Mouse (Mus musculus) heart, embryonic 10.5 days (tissue): ENCODE data around the gene Tmprss11f. TPM values are rescaled to one million over a fixed set of nuclear protein-coding genes. Genes with fewer than 3 reads are reported as not detected.
"Not testable (repeated sequence)": the region's sequence is repeated elsewhere in the genome, so short reads cannot be mapped to it uniquely, and the experiment has no call there.

Source experiments
- DNase-seq: peaks from one replicate; pipeline ENCODE4 v3.0.0-alpha.2; 2017; ENCODE audit warnings: low spot score
- H3K27ac ChIP-seq: fragments of 300-500 bp; sonication (generic); 2 replicates; pipeline ENCODE4 v1.5.1; 2016; ENCODE audit warnings: mild to moderate bottlenecking
- H3K27me3 ChIP-seq: fragments of 300-500 bp; sonication (generic); 2 replicates; pipeline ENCODE4 v1.6.1; 2016; ENCODE audit warnings: mild to moderate bottlenecking; ENCODE audit not compliant: poor library complexity, insufficient read depth, severe bottlenecking
- H3K36me3 ChIP-seq: fragments of 300-500 bp; sonication (generic); 2 replicates; pipeline ENCODE4 v1.6.1; 2016; ENCODE audit warnings: mild to moderate bottlenecking, moderate library complexity
- H3K4me1 ChIP-seq: fragments of 300-500 bp; sonication (generic); 2 replicates; pipeline ENCODE4 v1.6.1; 2016; ENCODE audit warnings: mild to moderate bottlenecking
- H3K4me3 ChIP-seq: fragments of 300-500 bp; sonication (generic); 2 replicates; pipeline ENCODE4 v1.5.1; 2016; ENCODE audit warnings: mild to moderate bottlenecking, moderate library complexity
- H3K9me3 ChIP-seq: fragments of 300-500 bp; sonication (generic); 2 replicates; pipeline ENCODE4 v1.6.1; 2016; ENCODE audit warnings: mild to moderate bottlenecking, moderate library complexity
- WGBS: fragments of 180-500 bp; shearing (Covaris S2); methylation state at CpG from one replicate; pipeline ENCODE4 v1.1.7; 2016; 5-methylcytosine and 5-hydroxymethylcytosine counted together
- polyA plus RNA-seq: library from polyadenylated mRNA; unstranded; fragments of >200 nt; fragmentation: Nextera tagmentation; extraction: Ambion mirVana; gene quantifications from 2 replicates; pipeline ENCODE4 v1.2.1, GENCODE M21; 2016

Gene Tmprss11f
- polyA plus RNA-seq = 0.04 TPM in 1 of 2 replicates, not detected in the other

DNA sequence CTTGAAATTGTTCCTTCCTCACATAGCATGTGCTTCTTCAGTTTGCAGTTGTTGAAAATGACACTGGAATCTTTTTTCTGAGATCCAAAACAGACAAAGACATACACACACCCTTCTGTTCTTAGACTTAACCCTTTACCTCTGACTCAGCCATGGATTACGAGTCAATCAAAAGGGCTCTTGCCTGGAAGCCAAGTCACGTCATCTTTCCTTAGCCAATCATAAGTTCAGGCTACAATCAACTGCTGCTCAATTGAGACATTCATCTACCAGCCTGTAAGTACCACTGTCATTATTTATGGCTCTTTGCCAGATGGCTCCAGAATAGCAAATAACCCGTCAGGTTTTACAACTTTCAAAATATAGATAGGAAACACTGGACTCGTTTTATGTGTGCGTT, at the start of gene Tmprss11f:
Gene Tmprss11f, minus strand, starts transcription at position 101 of the 400 bp plus-strand sequence.
- 72% methylated on average over 5 of the region's 5 CpGs for WGBS
- DNase-seq = no peak
- Histone ChIP-seq H3K9me3 (no peaks in the 10 kb centered on the region), H3K4me3 (no peak within 1 kb of the TSS), H3K4me1 (no peaks in the 10 kb centered on the region), H3K27me3 (no peaks in the 10 kb centered on the region), H3K27ac (no peak within 1 kb of the TSS), H3K36me3 (no peaks in the 10 kb centered on the region)

DNA sequence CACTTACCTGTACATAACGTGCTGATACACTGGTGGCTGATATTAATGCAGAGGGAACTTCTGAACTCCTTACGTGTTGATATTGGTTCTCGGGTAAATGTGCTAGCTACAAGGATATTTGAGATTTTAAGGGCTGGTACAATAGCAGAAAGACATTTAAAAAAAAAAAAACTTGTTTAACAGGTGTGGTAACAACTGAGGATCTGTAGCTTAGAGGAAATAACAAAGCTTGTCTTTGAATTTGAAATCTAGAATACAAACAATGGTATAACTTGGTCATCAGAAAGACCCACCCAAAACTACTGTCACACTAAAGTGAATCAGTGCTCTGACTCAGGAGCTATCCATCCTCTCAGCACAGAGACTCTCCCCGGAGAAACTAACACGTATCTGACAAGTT, 44.0 kb upstream of the Tmprss11f start, which contains the start of gene Tmprss11b:
Gene Tmprss11b, minus strand, starts transcription at position 101 of the 400 bp plus-strand sequence.
- 73% methylated on average over 5 of the region's 5 CpGs for WGBS
- Histone ChIP-seq H3K27me3 (no peaks in the 10 kb centered on the region), H3K27ac (no peak within 1 kb of the TSS), H3K4me1 (no peaks in the 10 kb centered on the region), H3K4me3 (no peak within 1 kb of the TSS), H3K9me3 (no peaks in the 10 kb centered on the region), H3K36me3 (no peaks in the 10 kb centered on the region)
- DNase-seq = no peak

DNA sequence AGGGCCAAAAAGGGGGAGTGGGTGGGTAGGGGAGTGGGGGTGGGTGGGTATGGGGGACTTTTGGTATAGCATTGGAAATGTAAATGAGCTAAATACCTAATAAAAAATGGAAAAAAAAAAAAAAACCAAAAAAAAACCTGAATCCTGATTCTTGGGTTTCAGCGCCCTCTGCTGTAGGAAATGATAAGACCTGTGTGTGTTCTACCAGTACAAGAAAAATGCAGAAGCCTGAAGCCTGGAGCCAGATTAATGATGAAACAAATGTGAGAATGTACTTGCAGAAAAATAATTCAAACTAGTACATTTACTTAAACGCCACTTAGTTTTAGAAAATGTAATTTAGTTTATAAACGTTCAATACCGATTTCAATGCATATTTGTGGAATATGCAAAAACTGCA, 17.0 kb upstream of the Tmprss11f start:
- DNase-seq = not testable (repeated sequence)

DNA sequence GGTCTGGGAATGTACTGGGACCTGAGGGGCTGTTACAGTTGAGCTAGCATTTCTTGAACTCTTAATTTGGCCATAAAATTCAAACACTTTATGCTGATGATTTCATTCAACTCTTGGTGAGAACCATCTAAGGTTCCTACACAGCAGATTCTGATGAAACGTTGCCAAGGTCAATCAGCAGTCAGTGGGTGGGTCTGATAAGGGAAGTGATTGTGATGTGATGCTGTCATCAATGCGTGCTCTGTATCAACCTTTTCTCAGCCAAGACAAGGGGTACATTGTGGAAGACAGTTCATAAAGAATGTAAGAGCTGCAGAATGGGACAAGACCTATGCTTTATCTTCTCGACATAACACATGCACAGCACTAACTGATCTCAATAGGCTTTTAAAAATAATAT, 8.6 kb upstream of the Tmprss11f start:
- no peak overlapping the region for H3K27ac ChIP-seq
- no peaks in the 10 kb centered on the region for H3K4me1 ChIP-seq
- no peak overlapping the region for H3K4me3 ChIP-seq
- peak; percentile 75 for DNase-seq
- H3K27me3 ChIP-seq = no peaks in the 10 kb centered on the region
- WGBS = 39% methylated on average over 3 of the region's 3 CpGs
- H3K9me3 ChIP-seq = no peaks in the 10 kb centered on the region
- no peaks in the 10 kb centered on the region for H3K36me3 ChIP-seq

More for the DNA sequence above, 17.0 kb upstream of the Tmprss11f start:
- not testable (repeated sequence) for H3K27me3 ChIP-seq, H3K36me3 ChIP-seq, H3K27ac ChIP-seq, H3K4me1 ChIP-seq, H3K4me3 ChIP-seq, H3K9me3 ChIP-seq
- WGBS = 23% methylated on average over 4 of the region's 4 CpGs

GRCm38 (mm10) chr5:86630700-86631099, 1.5 kb downstream of the Tmprss11f start:
- Histone ChIP-seq H3K4me3 (no peak overlapping the region), H3K36me3 (no peaks in the 10 kb centered on the region), H3K4me1 (no peaks in the 10 kb centered on the region), H3K9me3 (no peaks in the 10 kb centered on the region), H3K27me3 (no peaks in the 10 kb centered on the region), H3K27ac (no peak overlapping the region)
- WGBS = 69% methylated on average over 2 of the region's 2 CpGs
- no peak for DNase-seq

DNA sequence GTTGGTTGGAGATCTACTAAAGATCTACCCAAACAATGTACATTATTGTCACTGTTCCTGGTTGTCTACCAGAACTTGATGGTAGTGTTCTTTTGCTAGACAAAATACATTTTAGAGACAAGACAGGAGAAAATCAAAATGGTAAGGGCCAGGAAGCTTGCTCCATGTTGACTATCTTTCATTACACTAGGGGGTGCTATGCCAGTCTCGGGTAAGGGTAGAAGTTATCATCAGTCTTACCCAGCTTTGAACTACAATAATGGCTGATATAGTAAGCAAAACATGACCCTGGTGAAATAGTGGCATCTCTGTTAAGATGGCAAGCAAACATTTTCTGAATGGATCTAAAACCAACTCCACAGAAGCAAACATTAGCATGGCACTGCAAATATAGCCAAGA, 10.4 kb downstream of the Tmprss11f start:
- Histone ChIP-seq H3K27me3 (no peaks in the 10 kb centered on the region), H3K36me3 (no peaks in the 10 kb centered on the region), H3K4me3 (no peak overlapping the region), H3K4me1 (no peaks in the 10 kb centered on the region), H3K9me3 (no peaks in the 10 kb centered on the region), H3K27ac (no peak overlapping the region)
- WGBS = 70% methylated on average over 1 of the region's 1 CpGs
- DNase-seq = no peak

DNA sequence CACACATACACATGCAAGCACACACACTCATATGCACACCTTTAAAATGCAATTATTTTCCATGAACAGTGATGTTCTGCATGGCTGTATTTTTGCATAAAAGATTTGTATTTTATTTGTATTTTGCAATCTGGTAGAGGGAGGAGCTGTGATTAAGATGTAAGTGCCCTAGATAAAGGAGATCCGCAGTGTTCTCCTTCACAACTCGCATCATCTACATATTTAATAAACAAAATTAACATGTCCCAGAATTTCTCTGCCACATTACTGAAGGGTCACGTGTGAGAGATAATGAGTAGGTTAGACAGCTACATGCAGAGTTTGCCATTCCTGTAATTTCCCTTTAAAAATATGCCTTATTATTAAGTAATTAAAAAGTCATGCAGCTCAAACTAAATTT, 46.3 kb downstream of the Tmprss11f start:
- Histone ChIP-seq H3K36me3 (no peaks in the 10 kb centered on the region), H3K4me1 (no peaks in the 10 kb centered on the region), H3K27me3 (no peaks in the 10 kb centered on the region), H3K27ac (no peak overlapping the region), H3K9me3 (no peaks in the 10 kb centered on the region), H3K4me3 (no peak overlapping the region)
- no peak for DNase-seq
- 82% methylated on average over 3 of the region's 3 CpGs for WGBS

- 82% methylated on average over 5 of the region's 5 CpGs for WGBS
- no peaks in the 10 kb centered on the region for H3K27me3 ChIP-seq
These were observed 49.6 kb downstream of the Tmprss11f start for GRCm38 (mm10) chr5:86582618-86583017.

GRCm38 (mm10) chr5:86581998-86582397, 50.2 kb downstream of the Tmprss11f start:
- no peak overlapping the region for H3K4me3 ChIP-seq
- DNase-seq = no peak
- H3K9me3 ChIP-seq = no peaks in the 10 kb centered on the region
- 73% methylated on average over 5 of the region's 5 CpGs for WGBS
- no peaks in the 10 kb centered on the region for H3K27me3 ChIP-seq
- no peaks in the 10 kb centered on the region for H3K36me3 ChIP-seq
- H3K4me1 ChIP-seq = no peaks in the 10 kb centered on the region
- H3K27ac ChIP-seq = no peak overlapping the region

More at GRCm38 (mm10) chr5:86582618-86583017, 49.6 kb downstream of the Tmprss11f start:
- H3K4me1 ChIP-seq = no peaks in the 10 kb centered on the region
- DNase-seq = no peak
- no peaks in the 10 kb centered on the region for H3K9me3 ChIP-seq
- H3K27ac ChIP-seq = no peak overlapping the region
- H3K4me3 ChIP-seq = no peak overlapping the region
- no peaks in the 10 kb centered on the region for H3K36me3 ChIP-seq

- H3K27me3 ChIP-seq, H3K4me1 ChIP-seq, H3K4me3 ChIP-seq, DNase-seq, H3K9me3 ChIP-seq, H3K27ac ChIP-seq, H3K36me3 ChIP-seq: not testable (repeated sequence)
- WGBS = 86% methylated on average over 8 of the region's 8 CpGs
These were observed 53.5 kb downstream of the Tmprss11f start for GRCm38 (mm10) chr5:86578761-86579160.

GRCm38 (mm10) chr5:86546693-86547092, 85.5 kb downstream of the Tmprss11f start:
- Histone ChIP-seq H3K9me3 (no peaks in the 10 kb centered on the region), H3K4me3 (no peak overlapping the region), H3K4me1 (no peaks in the 10 kb centered on the region), H3K27ac (no peak overlapping the region), H3K27me3 (no peaks in the 10 kb centered on the region), H3K36me3 (no peaks in the 10 kb centered on the region)
- WGBS = 81% methylated on average over 2 of the region's 2 CpGs
- DNase-seq = no peak

DNA sequence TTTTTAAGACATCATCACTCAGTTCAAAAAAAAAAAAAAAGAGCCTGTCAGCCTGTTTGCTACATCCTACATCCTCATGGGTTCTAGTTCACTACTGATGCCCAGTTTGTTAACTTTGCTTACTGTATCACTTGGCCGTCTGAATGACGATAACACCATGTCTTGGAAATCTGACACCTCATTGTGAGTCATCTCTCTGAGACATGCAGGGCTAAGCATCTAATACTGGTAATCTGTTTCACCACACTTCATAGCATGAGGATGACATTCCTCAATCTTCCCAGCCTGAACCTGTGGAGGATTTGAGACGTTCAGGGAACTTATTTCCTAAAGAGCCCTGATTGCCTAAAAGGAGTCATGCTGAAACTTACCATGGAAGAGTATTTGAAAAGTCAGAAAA, 91.6 kb downstream of the Tmprss11f start:
- Histone ChIP-seq H3K4me3 (no peak overlapping the region), H3K27me3 (no peaks in the 10 kb centered on the region), H3K4me1 (no peaks in the 10 kb centered on the region), H3K27ac (no peak overlapping the region), H3K36me3 (no peaks in the 10 kb centered on the region), H3K9me3 (no peaks in the 10 kb centered on the region)
- WGBS = 62% methylated on average over 3 of the region's 3 CpGs
- DNase-seq = no peak

- DNase-seq = no peak
- Histone ChIP-seq H3K9me3 (no peaks in the 10 kb centered on the region), H3K27me3 (no peaks in the 10 kb centered on the region), H3K36me3 (no peaks in the 10 kb centered on the region), H3K4me3 (no peak overlapping the region), H3K4me1 (no peaks in the 10 kb centered on the region), H3K27ac (no peak overlapping the region)
- WGBS = 57% methylated on average over 2 of the region's 2 CpGs
These were observed 103.5 kb downstream of the Tmprss11f start for GRCm38 (mm10) chr5:86528725-86529124.

DNA sequence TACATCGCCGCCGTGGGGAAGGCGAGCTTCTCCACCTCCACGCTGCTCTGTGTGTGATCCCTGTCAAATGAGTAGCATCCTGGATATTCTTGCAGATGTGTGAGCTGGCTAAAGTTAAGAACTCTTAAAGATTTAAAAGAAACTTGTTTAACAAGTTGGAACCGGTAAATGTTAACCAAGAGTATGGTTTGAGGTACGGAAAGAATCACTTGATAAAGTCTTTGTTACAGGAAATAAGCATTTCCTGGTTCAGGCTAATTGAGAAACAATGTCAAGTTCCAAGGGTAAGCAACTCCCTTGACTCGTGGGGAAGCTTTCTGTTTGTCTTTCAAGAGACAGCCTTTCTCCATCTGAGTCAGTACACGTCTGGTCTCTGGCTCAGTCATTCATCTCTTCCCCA, 113.7 kb downstream of the Tmprss11f start, which contains the start of gene Tmprss11g:
Gene Tmprss11g, minus strand, starts transcription at position 101 of the 400 bp plus-strand sequence.
- Histone ChIP-seq H3K4me3 (no peak within 1 kb of the TSS), H3K36me3 (no peaks in the 10 kb centered on the region), H3K4me1 (no peaks in the 10 kb centered on the region), H3K27ac (no peak within 1 kb of the TSS), H3K27me3 (no peaks in the 10 kb centered on the region), H3K9me3 (no peaks in the 10 kb centered on the region)
- WGBS = 69% methylated on average over 9 of the region's 9 CpGs
- no peak for DNase-seq
